Mouse (Mus musculus): Measurements from ENCODE around the gene Ciita.

The Ciita gene

GRCm38 (mm10) chr16:10479857-10480256 is at the start of gene Ciita:
TSS of gene Ciita (plus strand) at chr16:10480059.
- no peak for DNase-seq

DNA sequence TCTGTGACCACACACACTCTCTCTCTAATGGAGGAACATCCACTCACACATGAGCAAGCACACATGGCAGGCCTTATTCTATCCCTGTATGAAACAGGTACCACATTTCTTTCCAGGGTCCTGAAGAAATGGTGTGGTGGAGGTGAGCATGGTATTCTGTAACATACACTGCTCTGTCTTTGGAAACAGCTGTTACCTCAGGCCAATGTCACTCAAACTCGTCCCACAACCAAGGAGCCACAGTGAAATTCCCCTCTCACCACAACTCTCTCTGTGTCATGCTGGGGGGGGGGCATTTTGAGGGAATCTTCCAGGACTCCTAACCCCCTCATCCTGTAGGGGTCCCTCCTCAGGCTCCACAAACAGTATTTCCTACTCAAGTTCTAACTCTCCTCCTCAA is 47.9 kb upstream of the Ciita start:
- DNase-seq, result no peak

- no peak for DNase-seq
These were observed 47.5 kb upstream of the Ciita start for GRCm38 (mm10) chr16:10432387-10432786.

GRCm38 (mm10) chr16:10433344-10433743 is 46.5 kb upstream of the Ciita start:
- DNase-seq, result no peak

GRCm38 (mm10) chr16:10436166-10436565 is 43.7 kb upstream of the Ciita start:
- no peak for DNase-seq

DNA sequence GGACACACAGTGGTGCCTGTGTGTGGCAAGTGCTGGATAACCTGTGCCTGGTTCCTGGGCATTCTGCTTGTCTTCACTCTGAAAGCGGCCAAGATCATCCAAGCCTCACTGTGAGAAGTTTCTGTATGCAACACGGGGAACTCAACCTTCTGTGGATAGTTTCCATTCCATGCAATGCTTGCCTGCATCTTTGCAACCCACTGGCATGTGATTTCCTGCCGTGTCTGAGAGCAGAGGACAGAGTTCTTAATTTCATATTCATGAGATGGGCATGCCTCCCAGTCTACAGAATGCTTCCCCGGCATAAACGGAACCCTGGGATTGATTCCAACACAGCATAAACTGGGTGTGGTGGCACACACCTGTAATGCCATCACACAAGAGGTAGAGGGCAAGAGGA is 41.8 kb upstream of the Ciita start:
- no peak for DNase-seq

GRCm38 (mm10) chr16:10441328-10441727 is 38.5 kb upstream of the Ciita start:
- DNase-seq, result no peak

DNA sequence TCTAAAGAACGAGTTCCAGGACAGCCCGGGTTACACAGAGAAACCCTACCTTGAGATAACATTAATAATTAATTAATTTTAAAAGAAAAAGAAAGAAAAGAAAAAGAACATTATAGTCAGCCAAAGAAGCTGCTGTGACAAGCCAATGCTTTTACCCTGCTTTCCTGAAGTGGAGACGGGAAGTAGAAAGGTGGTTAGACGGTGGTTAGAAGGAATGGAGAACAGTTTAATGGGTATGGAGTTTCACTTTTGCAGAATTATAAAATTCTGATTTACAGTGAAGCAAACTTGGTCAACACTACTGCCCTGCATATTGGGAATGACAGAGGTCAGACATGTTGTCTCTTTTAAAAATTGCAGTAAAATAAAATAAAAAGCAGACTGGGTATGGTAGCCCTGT is 38.1 kb upstream of the Ciita start:
- DNase-seq, result no peak

DNA sequence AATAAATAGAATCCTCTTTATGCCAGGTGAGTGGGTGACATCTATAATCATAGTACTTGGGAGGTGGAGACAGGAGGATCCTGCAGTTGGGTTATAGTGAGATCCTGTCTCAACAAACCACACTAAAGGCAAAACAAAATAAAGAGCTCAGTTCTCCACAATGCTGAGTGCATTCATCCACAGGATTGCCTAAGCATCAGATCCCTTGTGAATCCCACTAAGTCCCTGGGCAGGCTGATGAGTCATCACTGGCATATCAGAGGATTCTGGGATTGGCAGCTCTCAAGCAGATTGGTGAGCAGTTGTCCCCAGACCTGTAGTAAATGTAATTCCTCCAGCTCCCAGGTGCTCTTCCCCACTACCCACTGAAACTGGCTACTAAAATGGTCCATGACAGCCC is 36.1 kb upstream of the Ciita start:
- DNase-seq, result no peak

DNA sequence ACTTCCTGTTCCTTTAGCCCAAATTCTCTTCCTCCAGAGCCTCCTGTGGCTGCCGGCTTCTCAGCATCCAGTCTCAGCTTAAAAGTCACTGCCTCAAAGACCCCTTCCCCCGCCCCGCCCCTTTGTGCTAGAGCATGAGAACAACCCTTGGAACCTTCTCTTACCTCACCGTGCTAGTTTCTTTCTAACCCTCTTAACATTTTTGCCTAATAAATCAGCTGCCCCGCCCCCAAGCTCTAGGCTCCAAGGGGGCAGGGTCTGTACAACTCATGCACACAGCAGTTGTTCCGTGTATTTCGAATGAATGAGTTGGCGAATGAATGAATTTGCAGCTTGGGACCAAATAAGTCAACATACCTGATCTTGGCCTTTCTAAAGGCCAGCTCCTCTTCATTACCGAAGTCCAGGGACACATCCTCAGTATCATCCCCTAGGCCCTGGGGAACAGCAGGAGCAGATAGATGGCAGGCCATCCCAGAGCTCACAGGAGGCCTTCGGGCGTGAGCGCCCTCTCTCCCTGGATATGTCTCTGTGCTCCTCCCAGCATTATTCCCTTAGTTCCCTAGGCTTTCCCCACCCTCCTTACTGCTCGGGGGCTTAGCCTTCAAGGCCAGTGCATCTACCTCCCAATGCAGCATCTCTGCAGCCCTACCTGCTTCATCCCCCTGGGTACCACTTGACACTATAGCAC is 33.1 kb upstream of the Ciita start:
- DNase-seq, result peak; percentile 13 to 19

GRCm38 (mm10) chr16:10447264-10447594 is 32.6 kb upstream of the Ciita start, which contains the start of gene Tvp23a:
TSS of gene Tvp23a (minus strand) at chr16:10447362.
- DNase-seq, result peak; percentile 93 to 94

GRCm38 (mm10) chr16:10447781-10448180 is 32.1 kb upstream of the Ciita start:
- no peak for DNase-seq

DNA sequence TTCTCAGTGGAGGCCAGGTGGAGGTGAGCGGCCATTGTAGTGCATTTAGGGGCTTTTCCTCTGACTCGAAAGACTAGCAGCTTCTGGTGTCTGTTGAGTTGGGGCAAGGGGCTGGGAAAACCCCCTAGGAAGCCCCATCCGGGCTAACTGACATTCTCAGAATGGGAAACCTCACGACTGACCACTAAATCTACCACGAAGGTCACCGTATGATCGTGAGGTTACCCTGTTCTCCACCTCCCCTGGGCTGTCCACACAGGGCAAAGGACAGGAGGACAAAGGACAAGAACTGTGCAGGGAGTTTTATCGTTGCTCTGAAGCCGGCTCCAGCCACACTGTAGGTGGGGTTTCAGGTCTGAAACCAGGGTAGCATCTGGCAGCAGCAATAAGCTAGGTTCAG is 30.9 kb upstream of the Ciita start:
- DNase-seq, result no peak

GRCm38 (mm10) chr16:10451906-10452305 is 28.0 kb upstream of the Ciita start:
- DNase-seq, result no peak

DNA sequence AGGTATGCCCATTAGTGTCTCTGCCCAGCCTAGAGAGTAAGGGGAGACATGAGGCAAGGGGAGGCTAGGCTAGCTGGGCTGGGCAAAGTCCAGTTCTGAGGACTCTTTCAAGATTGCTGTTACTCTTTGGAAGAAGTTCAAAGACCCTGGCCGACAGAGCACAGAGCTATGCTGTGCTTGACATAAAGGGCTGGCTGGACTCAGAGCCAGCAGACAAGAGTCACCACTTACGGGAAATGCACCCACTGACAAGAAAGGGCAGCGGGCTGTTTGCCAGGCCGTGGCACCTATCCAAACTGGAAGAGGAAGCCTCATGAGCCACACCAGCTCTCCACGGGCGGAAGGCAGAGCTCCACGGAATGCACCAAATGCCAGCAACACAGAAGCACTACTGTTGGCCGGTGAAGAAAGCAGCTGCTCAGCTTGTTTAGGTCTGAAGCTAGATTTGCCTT is 27.4 kb upstream of the Ciita start:
- peak; percentile 89 to 90 for DNase-seq

- DNase-seq, result no peak
These were observed 25.8 kb upstream of the Ciita start for GRCm38 (mm10) chr16:10453872-10454582.

DNA sequence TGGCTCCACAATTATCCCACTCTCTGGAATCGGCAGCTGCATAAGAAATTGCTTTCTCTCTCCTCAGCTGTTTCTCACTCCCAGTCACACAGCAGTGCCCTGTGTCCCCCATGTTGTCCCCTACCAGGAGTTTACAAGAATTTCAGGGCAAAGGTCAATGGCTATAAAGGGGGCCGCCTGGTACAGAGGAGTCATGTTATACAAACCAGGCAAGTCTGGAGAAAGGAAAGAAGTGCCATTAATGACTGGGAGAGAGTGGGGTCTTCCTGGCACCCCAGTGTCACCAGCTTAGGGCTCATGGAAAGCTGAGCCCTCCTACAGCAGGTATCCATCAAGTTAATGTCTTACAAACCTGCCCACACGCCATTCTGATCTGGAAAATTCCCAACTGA is 25.3 kb upstream of the Ciita start:
- DNase-seq, result no peak

DNA sequence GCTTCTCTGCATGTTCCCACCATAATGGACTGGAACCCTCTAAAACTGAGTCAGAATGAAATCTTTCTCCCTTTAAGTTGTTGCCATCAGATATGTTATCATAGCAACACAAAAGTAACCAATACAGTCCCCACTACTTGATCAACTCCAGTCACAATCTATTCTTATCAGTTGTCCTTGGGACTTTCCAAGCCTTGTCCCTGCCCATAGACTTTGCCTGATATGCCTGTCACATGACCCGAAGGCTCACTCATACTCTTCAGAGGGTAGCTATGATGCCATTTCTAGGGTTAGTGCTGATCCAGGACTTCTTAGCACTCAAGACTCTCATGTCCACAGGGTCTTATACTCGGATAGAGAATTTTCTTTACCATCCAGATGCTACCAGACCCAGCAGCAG is 19.7 kb upstream of the Ciita start:
- DNase-seq, result no peak

DNA sequence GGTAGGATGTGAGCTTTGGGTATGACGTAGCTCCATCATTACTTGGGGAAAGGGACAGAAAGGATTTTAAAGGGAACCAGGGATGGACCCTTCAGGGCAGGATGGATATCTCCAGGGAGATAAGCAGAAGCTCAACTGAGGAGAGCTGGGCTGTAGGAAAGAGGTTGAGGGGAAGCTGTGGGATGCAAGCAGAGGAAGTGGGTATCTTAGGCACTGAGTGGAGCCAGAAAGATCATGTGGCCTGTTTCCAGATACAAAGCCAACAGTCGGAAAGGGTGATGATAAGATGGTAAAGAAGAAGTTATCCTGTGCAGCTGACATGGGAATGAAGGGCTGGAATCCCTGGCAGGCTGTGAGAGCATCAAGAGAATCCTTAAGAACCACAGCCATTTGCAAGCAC is 18.7 kb upstream of the Ciita start:
- DNase-seq, result no peak

GRCm38 (mm10) chr16:10465011-10465681 is 14.7 kb upstream of the Ciita start:
- DNase-seq, result no peak

DNA sequence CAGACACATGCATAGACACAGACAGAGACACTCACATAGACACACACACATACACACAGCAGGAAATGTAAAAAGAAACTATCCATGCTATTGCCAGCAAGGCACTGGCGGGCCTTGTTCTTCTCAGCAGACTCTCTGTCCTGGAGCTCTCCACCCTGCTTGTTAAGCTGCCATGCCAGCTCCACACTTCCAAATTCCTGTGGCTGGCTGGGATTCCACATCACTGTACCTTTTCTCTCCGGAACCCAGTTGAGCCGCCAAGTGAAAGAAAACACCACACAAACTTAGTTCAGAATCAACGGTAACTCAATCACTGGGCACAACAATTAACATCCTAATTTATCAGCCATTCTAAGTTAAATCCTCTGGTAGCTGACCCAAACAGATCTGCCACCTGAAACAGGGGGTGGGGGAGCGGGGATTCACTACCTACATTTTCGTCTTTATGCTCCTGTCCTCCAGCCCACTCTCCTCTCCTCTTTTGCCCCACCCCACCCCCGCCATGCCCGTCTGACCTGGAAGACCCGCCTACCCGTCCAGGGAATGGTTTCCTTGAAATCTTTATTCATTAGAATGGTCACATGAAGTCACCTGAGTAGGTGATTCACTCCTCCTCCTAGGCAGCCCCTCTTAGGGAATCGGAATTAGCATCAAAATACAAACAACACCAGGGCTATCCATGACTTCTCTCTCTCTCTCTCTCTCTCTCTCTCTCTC is 12.3 kb upstream of the Ciita start:
- DNase-seq, result no peak

DNA sequence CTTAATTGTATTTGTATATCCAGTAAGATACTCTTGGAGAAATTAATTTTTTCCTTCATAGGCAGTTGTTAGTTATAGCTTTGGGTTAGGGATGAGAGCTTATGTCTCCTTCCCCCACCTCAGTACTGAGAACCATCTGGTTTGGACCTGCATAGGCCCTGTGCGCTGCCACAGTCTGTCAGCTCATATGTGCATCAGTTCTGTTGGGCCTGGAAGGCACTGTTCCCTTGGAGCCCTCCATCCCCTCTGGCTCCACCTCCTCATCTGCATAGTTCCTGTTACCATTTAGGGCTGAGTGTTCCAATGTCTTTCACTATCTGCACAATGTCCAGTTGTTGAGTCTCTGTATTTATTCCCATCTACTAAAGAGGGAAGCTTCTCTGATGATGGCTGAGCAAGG is 11.7 kb upstream of the Ciita start:
- DNase-seq, result peak in 1 of 2 experiments; percentile 24

DNA sequence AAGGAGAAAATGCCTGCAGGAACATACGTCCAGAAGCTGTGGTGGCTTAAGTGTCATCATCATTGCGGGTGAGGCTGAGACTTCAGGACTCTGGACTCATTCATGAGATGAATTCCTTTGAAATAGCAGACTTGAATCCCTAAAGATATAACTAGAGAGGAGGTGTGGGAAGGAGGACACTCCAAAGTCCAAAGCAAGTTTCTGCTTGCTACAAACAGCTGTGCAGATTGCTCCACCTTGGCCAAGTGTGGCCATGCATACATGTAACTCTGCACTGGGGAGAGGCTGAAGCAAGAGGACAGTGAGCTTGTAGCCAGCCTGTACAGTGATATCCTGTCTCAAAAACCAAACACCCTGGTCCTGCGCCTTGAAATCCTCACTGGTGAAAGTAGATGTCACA is 7.9 kb upstream of the Ciita start:
- no peak for DNase-seq
